Mouse (Mus musculus): ENCODE results near the gene Fam110a. TPM values are rescaled to one million over a fixed set of nuclear protein-coding genes. Genes with fewer than 3 reads are reported as not detected.
"Not testable (repeated sequence)": the region's sequence is repeated elsewhere in the genome, so short reads cannot be mapped to it uniquely, and the experiment has no call there.

Gene Fam110a
- polyA plus RNA-seq, 1 experiment: 42.1 TPM

DNA sequence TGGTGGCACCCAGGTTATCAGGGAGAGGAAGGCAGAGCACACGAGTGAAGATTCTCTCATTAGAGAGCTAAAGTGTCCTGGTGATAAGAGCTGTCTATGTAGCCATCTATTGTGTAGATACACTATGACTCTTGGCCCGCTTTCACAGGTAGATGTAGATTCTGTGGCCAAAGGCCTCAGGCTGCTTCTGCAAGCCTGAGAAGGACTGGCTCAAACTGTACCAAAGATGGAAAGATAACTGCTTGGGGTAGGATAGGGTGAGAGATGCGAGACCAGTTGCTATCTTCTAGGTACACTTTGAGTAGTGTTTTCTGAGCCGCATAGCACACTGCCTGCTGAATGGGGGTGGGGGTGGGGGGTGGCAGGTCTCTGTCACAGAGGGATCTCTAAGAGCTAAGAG, 18.9 kb upstream of the Fam110a start:
- WGBS: 70% methylated on average over 4 of the region's 4 CpGs
- Histone ChIP-seq H3K4me3 (replicated peaks; ENCODE audit: extremely low read depth, low read depth, low read length) (no peak overlapping the region), H3K4me1 (ENCODE audit: control insufficient read depth, insufficient read depth, low read length) (peaks cover 2% of the 10 kb centered on the region; the same call in 1 of the 2 replicates)
- TF ChIP-seq POLR2A (IDR thresholded peaks at IDR 0.05; ENCODE audit: borderline replicate concordance, extremely low read depth, low read depth, low read length) (no peak), CTCF (IDR thresholded peaks at IDR 0.05; ENCODE audit: insufficient read depth, low read length) (no peak)
- no peak for DNase-seq

DNA sequence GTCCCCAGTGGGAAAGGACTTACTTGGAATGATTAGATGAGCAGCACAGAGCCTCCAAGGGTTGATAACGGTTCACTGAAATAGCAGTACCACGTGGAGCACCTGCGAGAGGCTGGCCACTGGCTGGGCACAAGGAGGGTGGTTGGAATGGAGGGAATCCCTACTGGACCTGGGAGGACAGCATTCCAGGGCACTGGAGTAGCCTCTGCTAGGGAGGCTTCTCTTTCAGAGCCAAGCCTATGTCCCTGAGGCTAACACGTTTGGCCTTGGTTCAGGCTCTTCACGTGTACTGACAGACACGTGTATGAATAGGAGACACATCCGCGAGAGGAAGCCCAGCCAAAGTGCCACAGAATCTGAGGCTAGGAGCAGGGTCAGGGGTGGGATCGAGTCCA, 18.5 kb upstream of the Fam110a start:
- TF ChIP-seq CTCF (IDR thresholded peaks at IDR 0.05; ENCODE audit: insufficient read depth, low read length) (no peak), POLR2A (IDR thresholded peaks at IDR 0.05; ENCODE audit: borderline replicate concordance, extremely low read depth, low read depth, low read length) (no peak)
- WGBS: 63% methylated on average over 9 of the region's 9 CpGs
- Histone ChIP-seq H3K4me3 (replicated peaks; ENCODE audit: extremely low read depth, low read depth, low read length) (no peak overlapping the region), H3K4me1 (ENCODE audit: control insufficient read depth, insufficient read depth, low read length) (peaks cover 2% of the 10 kb centered on the region; the same call in 1 of the 2 replicates)
- DNase-seq: no peak

DNA sequence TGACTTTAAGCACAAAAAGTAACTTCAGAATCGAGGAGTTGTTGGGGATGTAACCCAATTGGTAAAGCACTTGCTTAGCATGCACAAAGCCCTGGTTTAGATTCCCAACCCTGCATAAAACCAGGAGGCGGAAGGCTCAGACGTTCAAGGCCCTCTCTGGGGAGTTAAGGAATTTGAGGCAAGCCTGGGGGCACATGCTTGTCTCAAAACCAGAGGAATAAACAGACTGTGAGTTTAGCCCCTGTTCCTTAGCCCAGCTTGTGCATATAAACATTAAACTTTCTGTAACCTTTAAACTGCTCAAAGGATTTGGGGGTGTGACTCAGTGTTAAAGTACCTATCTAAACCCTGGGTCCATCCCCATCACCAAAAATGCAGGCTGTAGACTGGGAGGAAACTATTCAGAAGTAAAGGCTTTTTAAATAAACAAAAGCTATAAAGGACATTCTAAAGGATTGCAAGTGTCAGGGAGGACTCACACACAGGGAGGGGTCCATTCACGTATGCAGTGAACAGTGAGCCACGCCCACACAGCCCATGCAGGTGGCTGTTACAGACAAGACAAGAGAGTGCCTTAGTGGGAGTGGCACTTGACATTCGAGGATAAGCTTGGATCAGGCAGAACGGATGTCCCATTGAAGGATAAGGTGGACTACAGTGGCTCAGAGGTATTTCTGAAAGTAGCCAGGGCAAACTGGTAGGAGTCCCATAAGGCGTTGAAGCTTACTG, 17.9 kb upstream of the Fam110a start:
- 70% methylated on average over 8 of the region's 8 CpGs for WGBS
- no peak for DNase-seq
- H3K4me1 ChIP-seq (ENCODE audit: control insufficient read depth, insufficient read depth, low read length): peaks cover 2% of the 10 kb centered on the region; the same call in 1 of the 2 replicates
- TF ChIP-seq POLR2A (IDR thresholded peaks at IDR 0.05; ENCODE audit: borderline replicate concordance, extremely low read depth, low read depth, low read length) (no peak), CTCF (IDR thresholded peaks at IDR 0.05; ENCODE audit: insufficient read depth, low read length) (no peak)
- no peak overlapping the region for H3K4me3 ChIP-seq (replicated peaks; ENCODE audit: extremely low read depth, low read depth, low read length)

DNA sequence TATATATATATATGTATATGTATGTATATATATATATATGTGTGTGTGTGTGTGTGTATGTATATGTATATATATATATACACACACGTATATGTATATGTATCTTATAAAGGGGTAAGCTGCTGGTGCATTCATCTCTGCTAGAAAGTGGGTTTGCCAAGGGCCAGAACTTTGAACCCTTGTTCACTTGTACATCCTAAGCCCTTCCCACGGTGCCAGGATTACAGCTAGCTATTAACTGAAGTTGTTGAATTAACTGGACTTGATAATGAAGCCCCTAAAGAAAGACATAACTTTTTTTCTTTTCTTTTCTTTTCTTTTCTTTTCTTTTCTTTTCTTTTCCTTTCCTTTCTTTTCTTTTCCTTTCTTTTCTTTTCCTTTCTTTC, 17.2 kb upstream of the Fam110a start:
- not testable (repeated sequence) for DNase-seq; H3K4me1 ChIP-seq (ENCODE audit: control insufficient read depth, insufficient read depth, low read length); H3K4me3 ChIP-seq (replicated peaks; ENCODE audit: extremely low read depth, low read depth, low read length)
- WGBS: 43% methylated on average over 2 of the region's 2 CpGs

DNA sequence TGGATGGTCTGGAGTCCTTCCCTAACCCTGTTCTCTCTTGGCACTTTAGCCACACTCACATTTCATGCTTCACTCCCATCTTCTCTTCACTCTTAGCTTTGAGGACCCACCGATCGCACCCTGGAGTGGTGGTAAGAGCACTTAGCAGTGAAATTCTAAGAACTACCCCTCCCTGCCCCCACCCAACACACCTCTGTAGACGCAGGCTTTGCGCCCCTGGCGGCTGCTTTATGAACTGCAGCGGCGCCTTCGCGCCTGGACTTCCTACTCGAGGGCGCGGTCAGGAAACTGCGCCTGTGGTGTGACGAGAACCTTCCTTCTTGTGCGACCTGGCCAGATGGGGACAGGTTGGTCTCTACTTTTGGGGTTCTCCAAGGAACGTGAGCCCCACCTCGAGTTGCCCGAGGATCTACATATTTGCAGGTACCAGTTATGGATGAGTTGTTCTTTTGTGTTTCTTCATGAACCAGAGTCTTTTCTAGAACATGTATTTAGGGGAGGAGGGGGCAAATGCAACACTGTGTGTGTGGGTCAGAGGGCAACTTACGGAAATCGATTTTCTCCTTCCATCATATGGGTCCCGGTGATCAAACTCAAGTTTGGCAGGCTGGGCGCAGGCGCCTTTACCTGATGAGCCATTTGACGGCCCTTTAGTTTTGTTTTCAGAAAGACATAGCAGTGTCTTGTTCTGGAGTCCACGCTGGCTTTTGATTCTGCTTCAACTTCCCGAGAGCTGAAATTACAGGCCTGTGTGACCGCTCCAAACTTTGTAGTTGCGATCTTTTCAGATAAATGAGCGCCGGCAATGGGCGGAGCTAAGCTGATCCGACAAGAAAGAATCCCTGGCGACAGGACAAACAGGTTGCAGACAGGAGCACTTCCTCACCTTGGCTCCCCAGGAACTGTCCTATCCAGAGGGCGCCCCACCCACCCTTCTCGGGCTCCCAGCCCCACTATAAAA, 16.5 kb upstream of the Fam110a start, which contains the start of gene Slc52a3:
Slc52a3 (plus strand) TSS at position 283 of the 961 bp plus-strand sequence.
- 10% methylated on average over 35 of the region's 35 CpGs for WGBS
- H3K4me1 ChIP-seq (ENCODE audit: control insufficient read depth, insufficient read depth, low read length): peaks cover 2% of the 10 kb centered on the region; the same call in 1 of the 2 replicates
- no peak; the same call in 1 of the 2 replicates for TF ChIP-seq POLR2A (IDR thresholded peaks at IDR 0.05; ENCODE audit: borderline replicate concordance, extremely low read depth, low read depth, low read length)
- peak; percentile 78 for TF ChIP-seq CTCF (IDR thresholded peaks at IDR 0.05; ENCODE audit: insufficient read depth, low read length)
- peak within 1 kb of the TSS; percentile 59 for H3K4me3 ChIP-seq (replicated peaks; ENCODE audit: extremely low read depth, low read depth, low read length)
- DNase-seq: peak; percentile 94

DNA sequence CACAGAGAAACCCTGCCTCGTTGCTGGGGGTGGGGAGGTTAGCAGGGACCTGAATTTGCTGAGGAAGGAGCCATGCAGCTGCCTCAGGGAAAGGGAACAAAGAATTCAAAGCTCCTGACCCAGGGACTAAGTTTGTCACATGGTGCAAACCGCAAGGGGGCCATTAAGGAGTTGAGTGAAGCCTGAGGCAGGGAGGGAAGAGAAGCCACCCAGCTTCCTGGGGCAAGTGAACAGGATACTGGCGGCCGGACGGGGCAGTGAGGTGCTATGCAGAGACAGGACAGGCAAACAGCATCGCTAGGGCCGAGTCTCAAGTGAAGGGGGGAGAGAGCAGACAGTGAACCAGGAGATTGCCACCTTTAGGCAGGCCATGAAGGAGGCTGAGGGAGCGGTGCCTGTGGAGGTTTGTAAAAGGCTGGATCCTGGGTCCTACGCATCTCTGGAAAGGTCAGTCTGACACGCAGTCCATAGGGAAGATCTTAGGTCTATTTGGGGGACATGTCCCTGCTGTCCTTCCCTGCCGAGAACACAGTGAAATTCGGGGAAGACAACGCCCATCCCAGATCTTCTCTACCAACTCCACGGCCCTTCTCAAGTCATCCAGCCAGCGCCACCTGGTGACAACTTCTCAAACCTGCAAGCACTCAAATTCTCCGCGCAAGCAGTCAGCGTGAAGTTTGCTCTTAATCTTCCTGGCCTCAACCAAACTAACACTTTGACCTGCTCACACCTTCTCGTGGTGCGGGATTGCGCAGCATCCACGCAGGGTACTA, 14.5 kb upstream of the Fam110a start:
- 13% methylated on average over 22 of the region's 22 CpGs for WGBS
- peak; percentile 84 for DNase-seq
- no peak overlapping the region for H3K4me3 ChIP-seq (replicated peaks; ENCODE audit: extremely low read depth, low read depth, low read length)

DNA sequence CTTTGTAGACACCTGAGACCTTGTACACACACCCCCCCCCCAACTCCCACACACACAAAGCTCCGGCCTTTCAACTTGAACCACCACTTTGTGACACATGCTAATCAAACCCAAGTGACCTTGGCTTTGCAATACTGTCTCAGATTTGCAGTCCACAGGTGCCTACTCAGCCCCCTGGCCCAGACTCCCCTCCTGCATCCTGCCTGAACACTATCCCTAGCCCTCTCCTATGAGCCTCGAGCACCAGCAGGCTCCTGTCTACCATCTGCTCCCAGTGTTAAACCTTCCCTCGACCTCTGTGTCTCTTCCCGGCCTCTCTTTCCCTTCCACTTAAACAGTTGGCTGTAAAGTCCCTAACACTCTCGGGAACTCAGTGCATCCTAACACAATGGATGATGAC, 11.4 kb upstream of the Fam110a start:
- WGBS: 61% methylated on average over 5 of the region's 5 CpGs
- no peak overlapping the region for H3K4me3 ChIP-seq (replicated peaks; ENCODE audit: extremely low read depth, low read depth, low read length)
- H3K4me1 ChIP-seq (ENCODE audit: control insufficient read depth, insufficient read depth, low read length): peaks cover 2% of the 10 kb centered on the region; the same call in 1 of the 2 replicates
- DNase-seq: no peak
- no peak for TF ChIP-seq POLR2A (IDR thresholded peaks at IDR 0.05; ENCODE audit: borderline replicate concordance, extremely low read depth, low read depth, low read length)
- TF ChIP-seq CTCF (IDR thresholded peaks at IDR 0.05; ENCODE audit: insufficient read depth, low read length): no peak

More for the DNA sequence above, 14.5 kb upstream of the Fam110a start:
- TF ChIP-seq POLR2A (IDR thresholded peaks at IDR 0.05; ENCODE audit: borderline replicate concordance, extremely low read depth, low read depth, low read length): no peak
- TF ChIP-seq CTCF (IDR thresholded peaks at IDR 0.05; ENCODE audit: insufficient read depth, low read length): peak; percentile 95
- H3K4me1 ChIP-seq (ENCODE audit: control insufficient read depth, insufficient read depth, low read length): peaks cover 2% of the 10 kb centered on the region; the same call in 1 of the 2 replicates

DNA sequence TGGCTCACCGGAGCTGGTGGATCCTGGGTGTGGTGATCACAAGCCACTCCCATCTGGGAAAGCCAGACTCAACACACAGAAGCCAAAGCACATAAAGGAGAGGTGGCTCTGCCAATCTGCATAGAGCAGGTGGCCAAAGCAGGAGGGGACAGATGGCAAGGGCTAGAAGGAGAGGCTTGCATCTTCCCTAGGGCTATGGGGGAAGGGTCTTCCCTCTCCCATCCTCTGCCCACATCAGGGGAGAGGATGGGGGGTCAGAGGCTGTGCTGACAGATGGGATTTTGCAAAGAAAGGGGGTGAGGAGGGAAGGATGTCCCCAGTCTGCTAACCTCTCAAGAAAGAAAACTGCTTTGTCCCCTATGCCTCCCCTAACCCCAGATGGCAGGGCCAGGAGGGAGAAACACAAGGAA, 11.0 kb upstream of the Fam110a start:
- no peak overlapping the region for H3K4me3 ChIP-seq (replicated peaks; ENCODE audit: extremely low read depth, low read depth, low read length)
- H3K4me1 ChIP-seq (ENCODE audit: control insufficient read depth, insufficient read depth, low read length): peaks cover 2% of the 10 kb centered on the region; the same call in 1 of the 2 replicates
- no peak for DNase-seq
- TF ChIP-seq POLR2A (IDR thresholded peaks at IDR 0.05; ENCODE audit: borderline replicate concordance, extremely low read depth, low read depth, low read length) (no peak), CTCF (IDR thresholded peaks at IDR 0.05; ENCODE audit: insufficient read depth, low read length) (no peak)
- WGBS: 35% methylated on average over 1 of the region's 1 CpGs

DNA sequence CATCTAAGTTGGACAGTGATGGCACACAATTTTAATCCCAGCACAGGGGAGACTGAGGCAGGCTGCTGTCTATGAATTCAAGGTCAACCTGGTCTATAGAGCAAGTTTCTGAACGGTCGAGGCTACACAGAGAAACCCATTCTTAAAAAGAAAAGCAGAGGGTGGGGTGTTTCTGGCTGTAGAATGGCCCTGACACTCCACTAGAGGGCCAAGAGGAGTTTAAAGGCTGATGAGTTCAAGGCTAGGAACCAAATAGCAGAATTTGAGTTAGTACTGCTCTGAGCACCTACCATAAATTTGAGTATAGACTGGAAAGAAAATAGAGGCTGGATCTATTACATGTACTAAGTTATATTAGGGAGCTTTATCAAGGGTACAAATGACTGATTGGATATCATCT, 9.0 kb upstream of the Fam110a start:
- no peak for DNase-seq
- 73% methylated on average over 2 of the region's 2 CpGs for WGBS
- no peaks in the 10 kb centered on the region; the same call in 1 of the 2 replicates for H3K4me1 ChIP-seq (ENCODE audit: control insufficient read depth, insufficient read depth, low read length)
- TF ChIP-seq POLR2A (IDR thresholded peaks at IDR 0.05; ENCODE audit: borderline replicate concordance, extremely low read depth, low read depth, low read length) (no peak), CTCF (IDR thresholded peaks at IDR 0.05; ENCODE audit: insufficient read depth, low read length) (no peak)
- no peak overlapping the region for H3K4me3 ChIP-seq (replicated peaks; ENCODE audit: extremely low read depth, low read depth, low read length)

All from lung, adult 2 months (tissue).